Mouse (Mus musculus) myocyte (in vitro differentiated cells): ENCODE measurements around the gene Gm39115.

Experiments used
- CEBPB ChIP-seq: IDR thresholded peaks from 2 replicates; pipeline ENCODE4 v1.6.1; 2011; ENCODE audit warnings: mild to moderate bottlenecking, moderate library complexity; ENCODE audit not compliant: poor library complexity, insufficient read depth, severe bottlenecking
- MAX ChIP-seq: IDR thresholded peaks from one replicate; pipeline ENCODE4 v1.6.1; 2011; ENCODE audit warnings: low read depth, mild to moderate bottlenecking, control low read depth
- MYOG ChIP-seq, 3 experiments: IDR thresholded peaks; one replicate each; pipeline ENCODE4 v1.6.1; 2011; ENCODE audit warnings: control low read depth in 2 of 3, low read depth in 2 of 3, mild to moderate bottlenecking in 2 of 3; ENCODE audit not compliant: insufficient read length in 2 of 3, control insufficient read depth in 1 of 3, insufficient read depth in 1 of 3
- POLR2A ChIP-seq: IDR thresholded peaks from one replicate; pipeline ENCODE4 v1.6.1; 2011; ENCODE audit warnings: low read depth, mild to moderate bottlenecking, control low read depth, moderate library complexity; ENCODE audit not compliant: insufficient read length
- POLR2AphosphoS2 ChIP-seq: IDR thresholded peaks from one replicate; pipeline ENCODE4 v1.6.1; 2011; ENCODE audit warnings: low read depth, control low read depth; ENCODE audit not compliant: insufficient read length
- REST ChIP-seq: IDR thresholded peaks from one replicate; pipeline ENCODE4 v1.6.1; 2011; ENCODE audit warnings: mild to moderate bottlenecking, control low read depth, moderate library complexity; ENCODE audit not compliant: insufficient read depth, insufficient read length
- SRF ChIP-seq: IDR thresholded peaks from one replicate; pipeline ENCODE4 v1.6.1; 2011; ENCODE audit warnings: low read depth; ENCODE audit not compliant: control insufficient read depth, insufficient read length
- TCF12 ChIP-seq: IDR thresholded peaks from one replicate; pipeline ENCODE4 v1.6.1; 2011; ENCODE audit warnings: mild to moderate bottlenecking, control low read depth; ENCODE audit not compliant: poor library complexity, insufficient read depth, severe bottlenecking
- USF1 ChIP-seq: IDR thresholded peaks from one replicate; pipeline ENCODE4 v1.6.1; 2011; ENCODE audit warnings: low read depth, mild to moderate bottlenecking, control low read depth, moderate library complexity

DNA sequence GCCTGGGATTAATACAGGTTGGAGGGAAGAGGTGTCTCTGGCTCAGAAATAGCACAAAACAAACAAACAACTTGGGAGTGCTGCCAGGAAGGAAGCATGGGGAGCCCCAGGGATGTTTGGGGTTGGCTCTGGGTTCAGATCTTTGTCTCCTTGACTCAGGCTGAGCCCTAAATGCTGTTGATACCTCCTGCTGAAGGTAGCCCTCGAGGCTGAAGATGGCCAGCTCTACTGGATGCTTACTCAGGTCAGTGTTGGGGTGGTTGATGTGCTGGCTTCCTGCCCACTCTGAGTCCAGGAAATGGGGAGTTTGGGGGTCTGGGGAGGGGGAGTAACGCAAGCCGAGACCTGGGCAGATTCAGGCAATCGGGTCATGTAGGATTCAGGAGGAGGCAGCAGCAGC, 39.1 kb downstream of the Gm39115 start:
- TF ChIP-seq POLR2A (no peak), MAX (no peak), REST (no peak), SRF (no peak), POLR2AphosphoS2 (no peak), CEBPB (no peak), USF1 (no peak), TCF12 (no peak), MYOG (IDR thresholded peaks at IDR 0.05; ENCODE audit: control insufficient read depth in 1 of 3, insufficient read depth in 1 of 3, insufficient read length in 2 of 3, low read depth in 2 of 3) (no peak)
